Mouse (Mus musculus) CH12F3 (cell line): ENCODE results near the gene Mettl24.
"Not testable (repeated sequence)": the region's sequence is repeated elsewhere in the genome, so short reads cannot be mapped to it uniquely, and the experiment has no call there.

ENCODE experiments used
- in situ Hi-C: fragments of 300-500 bp; cut with MboI; formaldehyde crosslinking; loops from 2 replicates; pipeline ENCODE4 v1.14.3; 2020; ENCODE audit warnings: low sequenced_read_pairs

Mettl24 gene

GRCm38 (mm10) chr10:40733291-40733690 is 50.2 kb downstream of the Mettl24 start:
- in situ Hi-C loops, result no loop called here

GRCm38 (mm10) chr10:40736172-40736571 is 53.1 kb downstream of the Mettl24 start:
- in situ Hi-C loops, result no loop called here

GRCm38 (mm10) chr10:40737274-40738112 is 54.4 kb downstream of the Mettl24 start:
- in situ Hi-C loops, result no loop called here

- in situ Hi-C loops, result no loop called here
Measured at GRCm38 (mm10) chr10:40740696-40741095, 57.6 kb downstream of the Mettl24 start.

DNA sequence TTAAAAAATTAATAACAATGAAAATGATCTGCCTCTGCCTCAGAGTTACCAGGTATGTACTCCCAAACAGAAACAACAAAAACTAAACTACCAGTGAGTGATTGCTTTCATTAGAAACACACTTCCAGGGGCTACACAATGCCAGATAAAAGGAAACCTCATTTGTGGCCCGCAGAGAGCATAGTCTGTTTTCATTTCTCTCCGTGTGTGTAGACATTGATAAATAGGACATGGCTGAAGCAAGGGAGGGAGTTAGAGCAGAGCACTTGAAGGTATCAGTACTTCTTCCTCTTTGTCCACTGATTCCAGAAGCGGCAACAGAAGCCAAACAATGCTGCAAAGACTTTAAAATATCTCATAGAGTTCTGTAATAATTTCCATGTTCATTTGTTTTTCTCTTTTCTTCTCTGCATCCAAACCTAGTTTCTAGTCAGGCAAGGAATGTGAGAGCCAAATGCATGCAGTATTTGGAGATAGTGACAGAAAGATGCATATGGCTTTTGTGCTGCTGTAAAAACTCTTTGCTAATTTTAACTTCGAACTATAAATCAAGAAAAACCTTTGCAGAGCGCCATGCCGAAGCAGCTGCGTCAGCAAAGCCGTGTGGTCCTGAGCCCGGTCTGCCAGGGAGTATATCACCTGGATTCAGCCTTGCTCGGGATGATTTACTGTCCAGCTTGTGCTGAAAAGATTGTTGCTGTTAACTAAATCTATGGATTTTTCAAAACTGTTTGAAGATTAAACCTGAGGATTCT is 67.4 kb downstream of the Mettl24 start:
- in situ Hi-C loops, result no loop called here

- in situ Hi-C loops, result no loop called here
Measured at GRCm38 (mm10) chr10:40751157-40751556, 68.1 kb downstream of the Mettl24 start.

DNA sequence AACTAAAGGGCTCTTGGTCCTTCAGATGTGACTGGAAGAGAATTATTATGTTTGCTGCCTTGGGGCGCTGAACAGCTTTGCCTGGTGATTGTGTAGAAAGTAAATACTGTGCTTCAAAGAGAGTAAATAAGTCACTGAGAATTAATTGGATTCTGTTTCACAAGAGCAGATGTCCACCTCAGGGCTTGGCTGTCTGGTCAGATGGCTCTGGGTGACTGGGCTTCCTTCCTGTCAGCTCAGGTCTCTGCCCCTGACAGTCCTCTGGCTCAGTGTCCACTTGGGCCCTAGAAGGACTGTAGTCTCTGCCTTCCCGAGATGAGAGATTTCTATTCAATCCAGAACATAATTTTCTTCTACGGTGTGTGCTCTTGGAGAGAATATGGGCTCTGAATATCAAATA is 70.0 kb downstream of the Mettl24 start:
- in situ Hi-C loops, result no loop called here

- in situ Hi-C loops, result no loop called here
Measured at GRCm38 (mm10) chr10:40758171-40759010, 75.3 kb downstream of the Mettl24 start.

GRCm38 (mm10) chr10:40759391-40760194 is 76.5 kb downstream of the Mettl24 start:
- in situ Hi-C loops, result not testable (repeated sequence)

DNA sequence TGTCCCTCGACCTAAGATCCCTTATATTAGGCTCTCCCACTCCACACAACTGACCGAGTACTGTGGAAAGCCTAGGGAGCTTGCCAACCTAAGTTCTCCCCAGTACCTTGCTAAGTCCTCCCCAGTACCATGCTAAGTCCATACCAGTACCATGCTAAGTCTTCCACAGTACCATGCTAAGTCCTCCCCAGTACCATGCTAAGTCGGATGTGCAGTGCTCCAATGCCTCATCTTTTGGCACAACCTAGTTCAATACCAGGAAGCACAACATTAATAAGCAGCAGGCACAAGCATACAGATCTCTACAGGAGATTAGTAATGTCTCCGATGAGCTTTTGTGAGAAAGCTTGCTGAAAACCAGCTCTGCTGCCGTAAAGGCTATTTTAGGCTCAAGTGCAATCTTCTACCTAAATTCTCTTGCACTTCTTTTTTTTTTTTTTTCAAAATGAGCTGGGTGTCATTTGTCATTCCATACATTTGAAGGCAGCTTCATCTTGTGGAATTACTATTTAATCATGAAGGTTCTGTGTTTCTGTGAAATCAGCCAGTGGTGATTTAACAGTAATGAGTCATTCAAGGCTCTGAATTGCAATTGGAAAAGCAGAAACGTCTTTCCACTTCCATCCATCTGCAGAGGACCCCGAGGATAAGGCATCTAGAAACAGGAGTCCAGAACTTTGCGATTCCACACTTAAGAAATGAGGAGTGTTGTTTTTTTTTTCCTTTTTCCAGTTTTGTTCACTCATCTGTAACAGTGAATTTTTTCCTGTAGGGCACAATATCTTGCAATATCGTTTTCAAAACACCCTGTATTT is 77.3 kb downstream of the Mettl24 start:
- in situ Hi-C loops, result no loop called here

DNA sequence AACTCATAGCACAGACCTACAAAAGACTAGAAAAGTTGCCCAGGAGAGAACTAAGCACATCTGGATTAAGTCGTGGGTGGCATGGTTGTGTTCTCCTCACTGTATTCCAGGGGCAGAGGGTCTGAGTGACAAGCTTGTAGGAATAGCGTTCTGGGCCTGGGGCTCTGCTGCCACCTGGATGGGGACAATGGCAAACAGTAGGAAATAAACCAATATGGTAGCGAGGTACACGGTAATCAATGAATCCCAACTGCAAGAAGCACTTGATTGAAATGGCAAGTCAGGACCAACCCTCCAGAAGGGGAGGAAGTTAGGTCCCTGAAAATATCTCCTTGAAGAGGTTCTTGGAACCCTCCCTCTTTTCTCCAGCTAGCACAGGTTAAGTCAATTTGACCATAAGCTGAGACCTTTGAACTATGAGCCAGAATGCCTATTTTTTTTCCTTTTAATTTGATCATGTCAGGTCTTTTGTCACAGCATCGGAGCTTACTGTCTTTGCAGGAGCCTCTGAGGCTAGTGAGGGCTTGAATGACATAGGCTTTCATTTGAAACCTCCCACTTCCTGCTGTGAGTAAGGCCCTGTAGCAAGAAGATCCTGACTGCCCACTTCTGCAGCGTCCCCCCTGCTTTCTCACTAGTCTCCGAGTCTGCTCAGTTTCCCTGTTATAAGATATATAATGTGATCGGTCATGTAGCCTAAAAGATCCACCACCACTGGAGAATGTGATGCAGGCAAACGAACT is 78.1 kb downstream of the Mettl24 start:
- in situ Hi-C loops, result no loop called here

GRCm38 (mm10) chr10:40762624-40763023 is 79.5 kb downstream of the Mettl24 start:
- in situ Hi-C loops, result no loop called here

GRCm38 (mm10) chr10:40763084-40763720 is 80.1 kb downstream of the Mettl24 start:
- in situ Hi-C loops, result no loop called here

- in situ Hi-C loops, result no loop called here
Measured at GRCm38 (mm10) chr10:40772266-40772665, 89.2 kb downstream of the Mettl24 start.

DNA sequence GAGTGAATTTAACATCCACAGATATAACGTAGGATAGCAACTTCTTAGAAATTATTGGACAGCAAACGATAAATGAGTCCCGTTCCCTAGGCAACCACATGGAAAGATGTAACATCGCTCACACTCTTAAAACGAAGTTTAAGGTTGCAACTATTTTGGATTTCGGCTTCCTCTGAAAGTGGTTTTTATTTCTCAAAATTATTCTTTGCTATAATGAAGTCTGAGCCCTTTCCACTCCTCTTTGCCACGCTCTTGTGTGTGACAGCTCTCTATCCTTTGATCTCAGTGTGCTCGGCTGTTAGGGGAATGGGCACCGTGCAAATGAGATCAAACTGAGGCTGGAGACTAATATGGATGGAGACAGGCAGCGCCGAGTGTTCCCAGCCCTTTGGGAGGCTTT is 92.1 kb downstream of the Mettl24 start:
- in situ Hi-C loops, result no loop called here

DNA sequence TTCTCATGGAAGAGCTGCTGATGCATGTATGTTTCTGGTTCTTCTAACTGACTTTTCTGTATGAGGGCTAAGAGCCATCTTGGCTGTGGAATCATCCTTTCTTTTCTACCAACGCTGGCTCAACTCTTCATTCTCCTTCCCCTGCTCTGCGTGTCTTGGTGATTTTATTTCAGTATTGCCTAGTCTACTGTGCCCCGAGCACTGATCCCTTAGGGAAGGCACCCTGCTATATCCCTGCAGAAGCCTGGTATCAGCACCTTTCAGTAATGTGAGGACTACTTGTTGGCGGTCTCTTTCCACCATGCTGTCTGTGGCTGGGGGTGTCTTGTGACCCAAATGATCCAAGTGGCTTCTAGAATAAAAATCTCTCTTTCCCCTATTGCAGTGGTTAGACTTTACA is 92.6 kb downstream of the Mettl24 start:
- in situ Hi-C loops, result no loop called here

DNA sequence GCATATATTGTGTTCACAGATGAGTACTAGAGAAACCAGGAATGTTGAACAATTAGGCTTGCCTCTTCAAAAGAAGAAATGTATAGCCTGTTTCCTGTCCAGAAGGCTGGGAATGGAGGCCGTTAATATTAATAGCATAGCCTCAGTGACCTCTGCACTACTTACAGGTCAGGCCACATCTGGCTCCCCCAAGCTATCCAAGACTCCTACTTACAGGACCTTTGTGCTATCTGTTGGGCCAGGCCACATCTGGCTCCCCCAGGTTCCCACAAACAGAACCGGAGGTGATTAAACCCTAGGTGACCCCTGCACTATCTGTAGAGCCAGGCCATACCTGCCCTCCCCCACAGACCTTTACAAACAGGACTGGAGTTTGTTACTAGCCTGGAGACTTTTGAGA is 94.1 kb downstream of the Mettl24 start:
- in situ Hi-C loops, result no loop called here

DNA sequence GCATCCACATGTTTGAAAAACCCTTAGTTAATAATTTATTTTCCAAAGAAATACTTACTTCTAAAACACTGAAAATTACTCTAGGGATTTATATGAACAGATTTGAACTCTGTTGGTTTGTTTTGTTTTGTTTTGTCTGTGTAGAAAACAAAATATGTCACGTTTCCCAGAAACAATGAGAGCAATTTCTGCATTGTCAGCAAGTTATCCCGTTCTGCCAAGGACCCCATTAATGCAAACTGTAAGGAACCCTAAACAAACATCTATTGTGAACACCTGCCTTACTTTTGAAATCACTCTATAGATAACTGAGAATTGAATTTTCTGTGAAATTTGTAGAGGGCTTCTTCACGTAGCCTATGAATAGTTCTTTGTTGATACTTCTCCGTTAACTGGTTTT is 95.4 kb downstream of the Mettl24 start:
- in situ Hi-C loops, result no loop called here
